Mouse (Mus musculus) cerebellum, adult 8-10 months (tissue): Measurements from ENCODE around the gene Ap1b1.

Source experiments
- DNase-seq: peaks from one replicate; pipeline ENCODE4 v3.0.0; 2022

Ap1b1 gene

DNA sequence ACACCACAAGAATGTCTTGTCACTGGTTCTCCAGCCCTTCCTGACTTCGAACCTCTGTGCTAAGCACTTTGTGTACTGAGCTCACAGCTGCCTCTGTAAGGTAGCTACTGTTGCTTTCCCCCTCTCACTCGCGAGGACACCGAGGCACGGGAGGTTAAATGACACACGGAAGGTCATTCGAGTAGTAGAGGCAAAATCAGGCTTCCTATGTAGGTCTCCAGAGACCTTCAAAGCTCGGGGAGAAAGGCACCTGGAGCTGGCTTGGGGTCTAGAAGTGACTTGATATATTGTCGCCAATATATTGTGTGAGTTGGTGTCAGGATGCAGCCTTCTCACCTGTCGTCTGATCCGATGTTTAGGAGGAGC lies 846 bp downstream of the Ap1b1 start:
- DNase-seq, result no peak

DNA sequence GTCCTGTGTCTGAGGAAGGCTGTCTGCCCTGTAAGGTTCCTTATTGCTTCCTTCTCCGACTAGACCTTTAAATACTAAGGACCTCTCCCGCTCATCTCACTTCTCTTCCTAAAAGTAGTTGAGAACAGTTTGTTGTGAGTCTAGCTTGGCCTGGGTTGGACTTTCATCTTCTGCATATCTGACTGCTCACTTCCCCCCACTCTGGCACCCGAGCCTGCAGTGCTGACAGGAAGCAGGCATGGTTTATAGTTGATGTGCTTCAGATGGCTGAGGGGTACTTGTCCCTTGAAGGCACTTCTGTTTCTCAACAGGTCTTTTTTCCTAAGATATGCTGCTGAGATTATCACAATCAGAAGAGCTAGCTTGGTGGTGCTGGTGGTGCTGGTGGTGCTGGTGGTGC lies 2.6 kb downstream of the Ap1b1 start:
- DNase-seq, result no peak

DNA sequence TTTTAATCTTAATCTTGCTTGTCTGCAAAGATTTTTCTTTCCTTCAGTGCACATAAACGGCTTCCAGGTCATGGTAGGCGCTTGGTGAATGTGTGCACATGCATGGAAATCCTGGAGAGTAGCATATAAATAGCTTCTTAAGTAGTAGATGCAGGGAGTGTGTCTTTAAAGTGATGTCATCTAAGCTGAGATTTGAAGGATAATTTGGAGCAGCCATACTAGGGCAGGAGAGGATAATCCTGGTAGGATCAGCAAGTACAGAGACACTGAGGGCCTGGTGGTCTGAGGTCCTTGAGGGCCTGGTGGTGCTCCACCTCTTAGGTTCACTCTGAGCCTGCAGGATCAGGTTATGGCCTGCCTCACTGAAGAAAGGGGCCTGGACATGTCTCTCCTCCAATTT lies 5.8 kb downstream of the Ap1b1 start:
- DNase-seq, result no peak

DNA sequence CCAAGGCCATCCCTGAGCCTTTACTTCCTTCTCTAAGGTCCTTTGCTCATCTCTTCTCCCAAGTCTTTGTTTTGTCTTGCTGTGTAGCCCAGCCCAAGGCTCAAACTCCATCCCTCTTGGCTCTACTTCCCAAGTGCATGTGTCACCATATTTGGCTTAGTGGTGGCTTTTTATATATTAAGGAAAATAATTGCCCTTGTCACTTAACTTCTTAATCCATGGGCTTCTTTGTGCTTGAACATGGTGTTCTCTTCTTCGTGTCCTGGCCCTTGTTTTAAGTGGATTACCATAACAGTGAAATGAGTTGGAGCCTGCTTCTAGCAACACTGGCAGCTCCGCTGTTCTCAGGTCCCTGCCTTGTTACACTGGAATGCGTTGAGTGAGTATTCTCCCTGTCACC lies 9.1 kb downstream of the Ap1b1 start:
- no peak for DNase-seq

DNA sequence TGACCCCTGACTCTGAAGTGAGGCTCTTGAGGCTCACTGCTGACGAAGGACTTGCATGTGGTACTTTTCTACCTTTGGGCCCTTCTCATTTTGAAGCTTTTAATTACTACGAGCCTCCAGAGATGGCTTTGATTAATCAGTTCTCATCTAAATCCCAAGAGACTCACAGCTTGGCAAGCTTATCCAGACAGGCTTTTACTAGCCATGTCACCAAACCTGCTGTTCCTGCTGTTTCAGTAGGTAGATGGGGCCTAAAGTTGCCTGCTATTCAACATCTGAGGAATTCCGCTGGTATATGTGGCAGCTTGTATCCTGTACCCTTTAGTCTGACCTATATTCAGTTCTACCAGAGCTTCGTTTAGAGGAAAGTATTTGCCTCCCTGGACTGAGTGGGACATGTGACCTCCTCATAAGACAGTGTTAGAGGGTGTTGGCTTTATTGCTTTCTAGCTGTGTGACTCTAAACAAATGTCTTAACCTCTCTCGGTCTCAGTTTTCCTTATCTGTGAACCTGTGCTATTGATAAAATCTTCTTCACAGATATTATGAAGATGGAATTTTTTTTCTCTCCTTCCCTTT lies 10.1 kb downstream of the Ap1b1 start:
- no peak for DNase-seq

DNA sequence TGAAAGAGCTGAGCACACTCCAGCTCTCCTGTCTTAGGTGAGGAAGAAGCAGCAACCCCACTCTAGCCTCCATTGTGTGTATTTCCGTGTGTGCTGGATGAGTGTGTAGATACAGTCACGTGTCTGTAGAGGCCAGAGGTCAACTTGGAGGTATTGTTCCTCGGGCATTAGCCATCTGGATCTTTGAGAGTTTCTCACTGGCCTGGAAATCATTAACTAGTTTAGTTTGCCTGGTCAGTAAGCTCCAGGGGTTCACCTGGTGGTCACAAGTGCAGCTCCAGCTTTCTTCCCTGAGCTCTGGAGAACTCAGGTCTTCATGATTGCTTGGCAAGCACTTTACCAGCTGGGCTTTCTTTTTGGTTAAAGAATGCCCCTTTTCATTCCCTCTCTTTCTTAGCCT lies 11.7 kb downstream of the Ap1b1 start:
- no peak for DNase-seq

DNA sequence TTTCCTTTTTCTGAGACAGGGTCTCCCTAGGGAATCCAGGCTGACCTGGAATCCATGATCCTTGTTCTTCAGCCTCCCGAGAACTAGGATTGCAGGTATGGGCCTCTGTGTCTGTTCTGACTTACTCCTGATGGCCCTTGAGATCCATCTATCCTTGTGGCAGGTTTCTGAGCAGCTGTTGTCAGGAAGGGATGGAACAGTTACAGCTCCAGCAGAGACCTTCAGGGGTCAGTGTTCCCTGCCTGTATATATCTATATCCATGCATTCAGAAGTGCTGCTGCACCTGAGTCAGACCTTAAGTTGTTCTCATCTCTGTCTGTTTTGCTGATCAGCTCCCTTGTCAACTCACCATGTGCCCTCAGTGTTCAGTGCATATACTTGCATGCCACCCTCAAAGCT lies 12.1 kb downstream of the Ap1b1 start:
- no peak for DNase-seq

DNA sequence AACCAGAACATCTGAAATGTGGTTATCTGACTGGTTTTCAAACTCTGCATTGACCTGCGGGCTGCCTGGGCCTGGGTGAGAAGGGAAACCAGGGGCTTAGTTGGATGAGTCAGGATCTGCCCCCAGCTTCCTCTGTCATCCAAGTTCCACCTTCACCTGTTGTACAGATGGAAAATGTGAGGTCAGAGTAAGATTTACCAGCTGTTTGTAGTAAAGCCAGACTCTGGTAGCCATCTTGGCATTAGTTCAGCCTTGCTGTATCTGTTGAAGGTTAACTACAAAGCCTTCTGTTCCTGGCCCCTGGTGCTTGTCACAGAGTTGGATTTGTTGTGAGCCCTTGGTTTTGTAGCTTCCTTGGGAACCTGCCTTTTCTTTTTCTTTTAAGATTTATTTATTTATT lies 13.6 kb downstream of the Ap1b1 start:
- no peak for DNase-seq

DNA sequence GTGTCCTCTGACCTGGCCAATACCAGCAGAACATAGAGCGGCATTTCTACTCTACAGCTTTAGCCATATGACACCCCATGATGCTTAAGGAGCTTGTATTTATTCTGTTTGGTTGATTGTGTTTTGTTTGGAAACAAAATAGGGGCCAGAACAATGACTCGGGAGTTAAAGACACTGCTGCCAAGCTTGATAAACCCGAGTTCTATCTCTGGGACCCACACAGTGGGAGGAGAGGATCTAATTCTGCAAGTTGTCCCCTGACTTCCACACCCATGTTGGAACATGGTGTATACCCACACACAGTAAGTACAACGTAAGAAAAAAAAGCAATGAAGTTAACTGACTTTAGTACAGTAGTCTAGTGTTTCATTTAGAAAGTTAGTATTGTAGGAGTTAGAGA lies 16.2 kb downstream of the Ap1b1 start:
- DNase-seq, result no peak

DNA sequence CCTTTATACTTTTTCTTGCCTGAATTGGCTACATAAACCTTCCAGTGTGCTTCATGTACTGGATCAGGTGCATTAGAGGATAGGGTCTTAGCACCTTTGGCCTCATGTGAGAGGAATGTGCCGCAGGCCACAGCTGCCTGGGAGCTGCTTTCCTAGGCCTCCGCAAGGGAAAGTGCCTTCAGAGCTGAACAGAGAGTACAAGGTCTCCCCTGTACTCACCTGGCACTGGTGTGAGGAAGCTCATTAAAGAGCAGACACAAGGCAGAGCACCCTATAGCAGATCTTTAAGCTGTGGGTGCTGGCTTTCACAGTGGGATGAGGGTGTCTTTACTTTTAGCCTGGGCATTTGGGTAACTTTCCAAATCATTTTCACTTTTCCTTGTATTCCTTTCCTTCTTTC lies 18.9 kb downstream of the Ap1b1 start:
- no peak for DNase-seq

DNA sequence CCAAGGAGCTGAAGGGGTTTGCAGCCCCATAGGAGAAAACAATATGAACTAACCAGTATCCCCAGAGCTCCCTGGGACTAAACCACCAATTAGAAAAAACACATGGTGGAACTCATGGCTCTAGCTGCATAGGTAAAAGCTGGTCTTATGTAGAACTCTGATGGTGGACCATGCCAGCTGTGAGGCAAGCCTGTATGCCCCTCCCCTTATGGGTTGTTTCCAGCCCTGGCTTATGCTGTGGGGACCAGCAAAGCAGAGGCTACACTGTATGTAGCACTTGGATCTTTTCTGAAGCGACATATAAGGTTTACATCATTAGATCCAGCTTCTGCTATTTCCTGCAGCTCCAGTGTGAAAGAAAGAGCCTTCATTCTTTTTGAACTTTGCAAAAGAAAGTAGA lies 20.6 kb downstream of the Ap1b1 start:
- DNase-seq, result no peak

DNA sequence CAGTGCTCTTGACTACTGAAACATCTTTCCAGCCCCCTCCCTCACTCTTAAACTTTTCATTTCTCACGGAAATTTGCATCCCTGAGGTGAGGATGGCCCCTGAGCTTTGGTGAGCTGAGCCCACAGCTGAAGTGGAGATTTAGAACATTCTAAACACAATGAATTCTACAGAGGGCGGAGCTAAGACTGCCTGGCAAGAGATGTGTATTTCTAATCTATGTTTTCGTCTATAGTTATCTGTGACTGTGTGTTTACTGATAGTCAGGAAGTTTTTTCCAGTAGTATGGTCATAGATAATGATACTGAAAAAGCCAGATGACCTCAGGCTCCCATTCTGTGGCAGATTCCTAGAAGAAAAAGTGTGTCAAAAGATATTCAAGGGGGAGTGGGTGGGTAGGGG lies 22.2 kb downstream of the Ap1b1 start:
- no peak for DNase-seq

DNA sequence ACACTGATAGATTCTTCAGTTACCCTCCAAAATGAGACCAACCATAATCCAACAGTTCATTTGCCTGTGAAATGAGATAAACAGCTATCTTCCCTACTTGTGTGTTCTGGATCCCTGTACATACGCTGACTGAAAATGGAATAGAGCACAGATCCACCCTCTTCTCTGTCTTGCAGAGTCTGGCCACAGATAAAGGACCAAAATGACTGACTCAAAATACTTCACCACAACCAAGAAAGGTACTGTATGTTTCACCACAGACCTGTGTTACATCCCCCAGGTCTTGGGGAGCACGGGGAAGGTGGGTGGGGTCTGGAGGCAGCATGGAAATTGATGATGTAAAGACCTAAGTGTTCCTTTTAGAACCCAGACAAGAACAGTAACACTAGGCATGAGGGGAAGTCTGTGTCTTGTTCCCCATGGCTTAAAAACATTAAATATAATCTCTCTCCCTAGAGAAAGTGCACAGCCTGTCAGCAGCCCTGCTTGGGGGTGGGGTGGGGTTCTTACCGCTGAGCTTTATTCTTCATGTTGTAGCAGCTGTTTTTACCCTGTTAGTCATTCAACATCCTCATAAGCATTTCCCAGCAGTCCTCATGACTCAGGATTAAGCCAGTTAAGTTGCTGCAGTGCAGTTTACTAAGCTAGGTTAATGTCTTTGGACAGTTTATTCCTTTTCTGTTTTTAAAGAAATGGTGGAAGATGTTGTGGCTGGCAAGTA lies 22.9 kb downstream of the Ap1b1 start:
- no peak for DNase-seq

DNA sequence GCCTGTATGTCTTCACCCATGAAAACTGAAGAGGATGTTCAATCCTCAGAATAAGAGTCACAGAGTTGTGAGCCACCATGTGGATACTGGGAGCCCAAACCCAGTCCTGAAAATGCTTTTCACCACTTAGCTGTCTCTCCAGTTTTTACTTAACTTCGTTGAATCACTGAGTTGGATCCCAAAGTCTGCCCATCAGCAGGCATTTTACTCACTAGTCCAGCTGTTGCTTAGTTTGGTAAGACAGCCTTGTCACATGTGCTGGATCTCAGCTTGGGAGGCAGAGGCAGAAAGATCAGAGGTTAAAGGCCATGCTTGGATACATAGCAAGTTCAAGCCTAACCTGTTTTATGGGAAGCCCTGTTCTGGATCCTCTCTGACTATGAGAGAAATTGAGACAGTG lies 23.6 kb downstream of the Ap1b1 start:
- no peak for DNase-seq

DNA sequence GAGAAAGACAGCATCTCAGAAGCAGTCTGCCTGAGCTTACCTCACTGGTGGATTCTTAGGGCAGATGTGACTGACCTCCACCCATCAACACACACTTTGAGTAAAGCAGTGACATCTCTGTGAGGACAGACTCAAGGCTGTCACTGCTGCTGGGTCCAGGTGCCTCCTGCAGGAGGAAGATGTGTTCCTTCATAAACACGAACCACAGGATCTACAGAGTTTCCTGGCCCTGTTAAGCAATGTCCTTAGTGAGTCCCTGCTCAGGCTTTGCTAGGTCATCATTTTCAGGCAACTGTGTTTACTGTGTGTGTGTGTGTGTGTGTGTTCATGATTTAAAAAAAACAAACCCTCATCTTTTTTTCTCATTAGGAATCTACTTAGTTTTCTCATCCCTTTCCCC lies 24.9 kb downstream of the Ap1b1 start:
- no peak for DNase-seq

DNA sequence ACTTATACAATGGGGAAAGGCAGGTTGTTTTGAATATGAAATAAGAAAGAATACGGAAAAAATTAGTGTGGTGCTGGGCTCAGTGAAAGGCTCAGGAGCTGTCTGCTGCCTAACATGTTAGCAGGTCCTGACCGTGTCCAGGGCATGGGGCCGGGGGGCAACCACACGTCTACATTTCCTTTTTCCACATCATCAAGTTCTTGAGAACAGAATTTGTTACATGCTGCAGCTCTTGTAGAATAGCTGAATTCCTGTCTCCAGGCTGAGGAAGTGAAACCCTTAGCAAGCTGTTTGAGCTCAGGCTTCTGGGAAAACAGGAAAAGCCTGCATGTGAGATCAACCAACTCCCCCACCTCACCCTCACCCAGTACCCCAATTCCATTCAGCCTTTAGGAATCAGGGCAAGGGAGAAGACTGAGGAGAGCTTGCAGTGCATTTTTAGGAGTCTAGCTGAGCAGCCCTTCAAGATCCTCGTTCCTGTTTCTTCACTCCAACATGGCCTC lies 25.6 kb downstream of the Ap1b1 start:
- no peak for DNase-seq

DNA sequence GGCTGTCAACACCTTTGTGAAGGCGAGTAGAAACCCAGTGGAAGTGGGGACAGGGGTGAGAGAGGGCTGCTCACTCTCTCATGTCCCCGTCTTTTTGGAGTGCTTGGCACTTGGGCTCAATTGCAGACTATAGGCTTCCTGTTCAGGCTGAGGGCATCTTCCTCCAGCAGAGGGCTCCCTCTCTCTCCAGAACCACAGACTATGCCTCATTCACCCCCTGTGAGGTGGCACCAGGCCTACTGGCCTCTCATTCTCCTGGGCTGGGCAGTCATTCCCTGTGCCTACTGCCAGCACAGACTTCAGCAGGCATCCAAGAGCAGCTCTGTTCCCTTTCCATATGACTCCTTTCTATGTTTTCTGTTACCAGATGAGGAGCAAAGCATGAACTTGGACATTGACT lies 29.1 kb downstream of the Ap1b1 start:
- DNase-seq, result peak; percentile 90

DNA sequence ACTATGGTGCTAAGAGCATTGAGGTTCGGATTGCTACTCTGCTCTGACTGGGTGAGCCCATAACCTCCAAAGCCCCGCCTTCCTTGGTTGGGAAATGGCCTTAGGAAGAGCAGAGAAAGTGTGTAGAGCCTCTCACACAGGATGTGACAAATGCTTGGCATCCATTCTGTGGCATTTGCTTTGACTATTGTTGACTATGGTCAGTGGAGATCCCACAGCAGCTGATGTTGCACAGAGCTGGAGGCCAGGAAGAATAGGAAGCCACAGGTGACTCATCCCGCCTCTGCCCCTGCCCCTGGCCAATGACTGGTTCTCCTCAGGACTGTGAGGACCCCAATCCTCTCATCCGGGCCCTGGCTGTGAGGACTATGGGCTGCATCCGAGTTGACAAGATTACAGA lies 29.7 kb downstream of the Ap1b1 start:
- no peak for DNase-seq

DNA sequence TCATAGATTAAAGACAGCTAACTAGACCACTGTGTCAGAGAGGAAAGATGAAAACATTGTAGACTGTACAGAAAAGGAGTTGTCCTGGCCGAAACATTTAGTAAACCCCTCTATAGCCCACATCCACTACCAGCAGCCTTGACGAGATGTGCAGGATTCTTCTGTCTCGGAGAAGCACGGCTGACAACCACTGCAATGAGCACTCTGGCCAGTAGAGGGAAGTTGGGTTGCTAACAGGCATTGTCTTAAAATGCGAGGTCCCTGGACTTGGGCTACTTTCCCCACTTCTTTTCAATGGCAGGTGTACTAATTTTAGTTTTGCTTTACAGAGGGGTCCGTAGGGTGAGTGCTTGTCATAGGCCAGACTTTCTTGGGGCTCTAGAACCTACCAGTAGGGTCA lies 30.9 kb downstream of the Ap1b1 start:
- no peak for DNase-seq

DNA sequence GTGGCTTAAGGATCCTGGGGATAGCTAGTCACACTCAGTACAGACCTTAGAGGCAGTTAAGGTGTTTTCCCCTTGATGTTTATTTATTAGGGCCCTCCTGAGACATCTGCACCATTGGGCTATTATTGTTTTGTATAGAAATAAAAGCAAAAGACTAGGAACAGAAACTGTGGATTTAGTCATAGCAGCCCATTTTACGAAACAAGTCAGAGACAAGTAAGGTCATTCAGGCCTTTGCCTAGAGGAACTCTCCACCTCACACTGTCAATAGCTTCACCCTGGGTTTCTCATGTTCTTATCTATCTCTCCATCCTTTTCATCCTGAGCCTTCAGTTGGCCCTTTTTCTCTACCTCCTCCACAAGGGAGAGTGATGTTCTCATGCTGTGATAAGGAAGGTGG lies 38.5 kb downstream of the Ap1b1 start:
- DNase-seq, result no peak

DNA sequence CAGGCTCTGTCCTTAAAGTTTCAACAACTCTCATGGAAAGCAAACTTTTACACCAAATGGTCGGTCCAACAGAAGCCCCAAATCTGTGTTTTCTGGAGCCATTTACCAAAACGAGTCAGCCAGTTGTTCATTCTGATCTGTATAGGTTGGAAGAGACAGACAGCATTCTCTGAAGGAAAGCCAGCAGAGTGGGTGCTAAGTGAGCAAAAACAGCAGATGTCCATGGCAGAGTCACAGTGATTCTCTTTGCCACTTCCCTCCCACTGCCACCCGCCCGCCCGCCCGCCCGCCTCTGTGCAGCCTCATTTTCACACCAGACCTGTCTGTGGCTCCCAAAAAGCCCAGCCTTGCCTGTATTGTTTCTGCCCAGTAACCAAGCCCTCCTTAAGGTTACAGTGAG lies 41.6 kb downstream of the Ap1b1 start:
- no peak for DNase-seq

DNA sequence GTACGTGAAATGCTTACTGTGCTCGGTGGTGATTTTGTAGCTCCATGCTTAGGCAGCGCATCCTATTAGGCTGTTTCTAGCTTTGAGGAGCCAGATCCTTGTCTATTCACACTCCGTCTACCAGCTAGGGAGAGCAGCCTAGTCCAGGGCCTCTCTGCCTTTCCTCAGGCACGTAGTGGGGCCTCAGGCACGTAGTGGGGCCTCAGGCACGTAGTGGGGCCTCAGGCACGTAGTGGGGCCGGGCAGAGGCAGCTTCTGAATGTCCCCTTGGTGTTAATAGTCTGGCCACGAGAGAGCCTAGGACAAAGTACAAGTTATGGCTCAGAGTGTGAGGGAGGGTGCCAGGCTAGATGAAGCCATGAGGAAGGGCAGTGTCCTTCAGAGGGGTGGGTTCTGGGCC lies 46.1 kb downstream of the Ap1b1 start:
- no peak for DNase-seq

DNA sequence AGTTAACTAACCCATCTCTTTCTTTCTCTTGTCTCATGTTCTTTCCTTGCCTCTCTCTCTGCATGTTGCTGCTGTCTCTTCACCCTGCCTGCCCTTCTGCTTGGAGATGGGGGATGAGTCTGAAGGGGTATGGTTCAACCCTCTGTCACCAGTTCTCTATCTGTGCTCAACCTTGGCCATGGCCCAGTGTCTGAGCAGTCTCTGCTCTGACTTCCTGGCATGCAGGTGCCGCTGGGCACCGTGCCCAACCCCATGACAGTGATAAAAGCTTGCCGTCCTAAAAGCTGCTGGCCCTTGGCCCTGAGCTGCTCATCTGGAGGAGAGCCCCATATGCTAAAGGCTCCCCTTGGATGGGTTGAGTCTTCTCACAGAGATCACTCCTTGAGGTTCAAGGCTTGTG lies 46.5 kb downstream of the Ap1b1 start:
- DNase-seq, result peak; percentile 57

DNA sequence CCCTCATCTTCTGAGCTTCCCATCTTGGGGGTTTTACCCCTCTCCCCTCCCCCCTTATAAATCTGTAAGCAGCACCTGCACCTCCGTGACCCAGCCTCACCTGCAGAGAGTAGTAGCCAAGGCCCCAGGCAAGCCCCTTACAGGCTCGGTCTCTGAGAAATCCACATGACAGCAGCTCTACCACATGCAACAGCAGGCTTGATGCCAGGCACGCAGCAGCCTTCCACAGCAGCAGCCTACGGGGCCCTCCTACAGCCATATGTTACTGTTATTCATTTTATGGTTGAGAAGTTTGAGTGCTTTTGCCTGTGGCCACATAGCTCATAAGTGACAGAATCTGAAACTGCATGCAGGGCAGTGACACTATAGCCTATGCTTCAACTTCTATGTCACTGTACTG lies 48.8 kb downstream of the Ap1b1 start:
- DNase-seq, result no peak

DNA sequence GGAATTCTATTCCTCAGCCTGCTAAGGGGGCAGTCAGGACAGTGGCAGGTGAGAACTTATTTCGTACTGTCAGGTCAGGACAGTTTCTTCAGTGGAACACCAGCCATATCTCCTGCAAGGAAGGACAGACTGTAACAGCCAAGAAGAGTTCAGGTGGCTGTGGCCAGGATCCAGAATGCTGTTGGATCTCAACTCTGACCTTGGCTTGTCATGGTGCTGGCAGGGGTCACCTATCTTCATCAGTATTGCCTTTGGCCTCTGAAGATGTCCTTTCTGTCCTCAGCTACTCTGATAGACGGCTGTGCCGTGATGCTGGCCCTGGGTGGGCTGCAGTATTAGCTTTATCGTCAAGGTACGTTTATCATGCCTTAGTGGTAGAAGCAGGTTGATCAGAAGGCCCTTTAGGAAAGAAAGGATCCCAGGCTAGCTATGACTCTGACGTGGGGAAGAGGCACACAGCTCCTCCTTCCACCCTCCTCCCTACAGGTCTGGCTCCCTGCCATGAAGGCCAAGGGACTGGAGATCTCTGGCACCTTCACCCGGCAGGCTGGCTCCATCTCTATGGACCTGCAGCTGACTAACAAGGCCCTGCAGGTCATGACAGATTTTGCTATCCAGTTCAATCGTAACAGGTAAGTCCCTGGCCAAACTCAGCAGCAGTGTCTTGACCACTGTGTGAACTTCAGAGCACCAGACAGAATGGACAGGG lies 50.7 kb downstream of the Ap1b1 start:
- DNase-seq, result peak; percentile 72
